Mouse (Mus musculus) C2C12 (cell line): ENCODE measurements at regions not wholly inside any gene's neighbourhood (a gene's known extent, or its start where the extent isn't known, plus 50 kb on each side); places are given as distances from the start of the nearest gene placed in this dataset.

Experiments used
- H3K27me3 ChIP-seq: one replicate; pipeline ENCODE4 v1.6.1; 2011; ENCODE audit not compliant: control insufficient read depth, insufficient read depth, insufficient read length
- H3K36me3 ChIP-seq: one replicate; pipeline ENCODE4 v1.6.1; 2011; ENCODE audit not compliant: control insufficient read depth, insufficient read depth
- H3K4me3 ChIP-seq: one replicate; pipeline ENCODE4 v1.5.1; 2011; ENCODE audit warnings: mild to moderate bottlenecking, control low read depth; ENCODE audit not compliant: poor library complexity, insufficient read depth, severe bottlenecking
- H3K79me2 ChIP-seq: one replicate; pipeline ENCODE4 v1.6.1; 2011; ENCODE audit not compliant: control insufficient read depth, insufficient read depth
- H3K79me3 ChIP-seq: one replicate; pipeline ENCODE4 v1.6.1; 2011; ENCODE audit warnings: low read depth, control low read depth
- H3ac ChIP-seq: one replicate; pipeline ENCODE3; 2011; ENCODE audit warnings: low read depth; ENCODE audit not compliant: control insufficient read depth, insufficient read length
- CEBPB ChIP-seq: IDR thresholded peaks from one replicate; pipeline ENCODE4 v1.6.1; 2011; ENCODE audit warnings: low read depth, mild to moderate bottlenecking, control low read depth, moderate library complexity
- CTCF ChIP-seq: IDR thresholded peaks from one replicate; pipeline ENCODE4 v1.5.1; 2011; ENCODE audit not compliant: control insufficient read depth, insufficient read depth, insufficient read length
- FOSL1 ChIP-seq: IDR thresholded peaks from one replicate; pipeline ENCODE4 v1.8.0; 2011; ENCODE audit warnings: mild to moderate bottlenecking, low read length; ENCODE audit not compliant: poor library complexity, insufficient read depth, severe bottlenecking
- MAX ChIP-seq: IDR thresholded peaks from one replicate; pipeline ENCODE4 v1.6.1; 2011; ENCODE audit warnings: mild to moderate bottlenecking, control low read depth
- MYOD1 ChIP-seq: IDR thresholded peaks from one replicate; pipeline ENCODE4 v1.6.1; 2011; ENCODE audit warnings: low read depth; ENCODE audit not compliant: control insufficient read depth, insufficient read length
- MYOG ChIP-seq: IDR thresholded peaks from one replicate; pipeline ENCODE4 v1.6.1; 2011; ENCODE audit not compliant: control insufficient read depth, insufficient read length; ENCODE audit errors: extremely low read depth
- USF1 ChIP-seq: IDR thresholded peaks from one replicate; pipeline ENCODE4 v1.6.1; 2011; ENCODE audit warnings: low read depth, mild to moderate bottlenecking, control low read depth, moderate library complexity

DNA sequence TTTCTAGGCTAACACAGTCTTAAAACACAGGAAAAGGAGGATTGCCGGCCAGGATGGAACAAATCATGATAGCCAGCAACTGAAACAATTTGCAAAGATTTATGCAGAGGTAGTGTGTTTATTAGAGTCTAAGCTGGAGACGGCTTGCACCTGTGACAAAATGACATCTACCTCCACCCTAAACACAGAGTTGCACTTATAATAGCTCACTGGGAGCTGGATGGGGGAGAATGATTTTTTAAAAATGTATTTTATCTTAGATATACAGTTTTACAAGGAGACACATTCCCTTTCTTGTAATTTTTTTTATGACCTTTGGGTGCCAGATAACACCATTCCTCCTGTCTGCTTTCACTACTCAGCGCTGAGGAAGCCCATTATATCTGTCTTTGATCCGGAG, 76.7 kb upstream of the Zfhx3 start:
- H3K27me3 ChIP-seq: no peaks in the 10 kb centered on the region
- no peak for TF ChIP-seq MYOG
- TF ChIP-seq CEBPB: no peak
- H3K79me2 ChIP-seq: no peaks in the 10 kb centered on the region
- H3K36me3 ChIP-seq: no peaks in the 10 kb centered on the region
- H3ac ChIP-seq: no peak overlapping the region
- no peaks in the 10 kb centered on the region for H3K79me3 ChIP-seq
- H3K4me3 ChIP-seq: no peak overlapping the region

DNA sequence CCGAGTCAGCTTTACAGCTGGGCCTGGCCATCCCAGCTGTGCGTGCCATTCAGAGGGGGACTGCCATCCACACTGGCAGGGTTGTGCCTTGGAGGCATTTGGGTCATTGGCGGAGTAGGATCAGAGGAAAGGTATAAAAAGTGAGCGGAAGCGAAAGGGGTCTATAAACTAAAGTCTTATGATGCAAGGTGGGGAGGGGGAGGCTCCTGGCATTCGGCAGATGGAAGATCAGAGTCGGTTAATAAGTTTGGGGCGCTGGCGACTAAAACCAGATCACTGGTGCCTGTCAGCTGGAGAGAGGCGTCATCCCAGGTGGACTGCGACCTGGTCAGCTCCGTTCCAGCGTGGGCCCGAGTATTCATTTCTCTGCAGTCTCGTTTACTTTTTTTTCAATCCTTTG, 70.7 kb upstream of the Zfhx3 start:
- no peak overlapping the region for H3ac ChIP-seq
- no peak for TF ChIP-seq CEBPB
- no peak for TF ChIP-seq MAX
- no peak for TF ChIP-seq USF1
- TF ChIP-seq CTCF: no peak
- no peak overlapping the region for H3K4me3 ChIP-seq

DNA sequence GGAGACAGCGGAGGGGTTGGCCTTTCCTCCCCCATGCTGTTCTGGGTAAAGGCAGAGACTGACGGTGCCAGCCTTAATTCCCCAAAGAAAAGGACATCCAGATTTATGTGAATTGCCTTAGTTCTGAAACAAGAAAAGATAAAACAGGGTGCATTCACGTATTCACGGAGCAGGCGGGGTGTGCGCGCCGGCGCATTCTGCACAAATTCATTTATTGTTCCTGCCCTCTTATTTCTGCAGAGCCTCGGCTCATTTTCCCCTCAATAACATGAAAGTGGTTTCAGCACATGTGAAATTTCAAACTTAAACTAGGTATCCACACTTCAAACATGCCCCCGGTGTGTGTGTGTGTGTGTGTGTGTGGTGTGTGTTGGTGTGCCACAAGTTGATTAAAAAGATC, 70.3 kb upstream of the Zfhx3 start:
- Histone ChIP-seq H3K27me3 (no peaks in the 10 kb centered on the region), H3ac (no peak overlapping the region), H3K79me2 (no peaks in the 10 kb centered on the region), H3K36me3 (no peaks in the 10 kb centered on the region), H3K79me3 (no peaks in the 10 kb centered on the region), H3K4me3 (no peak overlapping the region)
- TF ChIP-seq CTCF (no peak), MAX (no peak), USF1 (no peak)

More for the DNA sequence above, 70.7 kb upstream of the Zfhx3 start:
- Histone ChIP-seq H3K27me3 (no peaks in the 10 kb centered on the region), H3K36me3 (no peaks in the 10 kb centered on the region), H3K79me2 (no peaks in the 10 kb centered on the region), H3K79me3 (no peaks in the 10 kb centered on the region)

DNA sequence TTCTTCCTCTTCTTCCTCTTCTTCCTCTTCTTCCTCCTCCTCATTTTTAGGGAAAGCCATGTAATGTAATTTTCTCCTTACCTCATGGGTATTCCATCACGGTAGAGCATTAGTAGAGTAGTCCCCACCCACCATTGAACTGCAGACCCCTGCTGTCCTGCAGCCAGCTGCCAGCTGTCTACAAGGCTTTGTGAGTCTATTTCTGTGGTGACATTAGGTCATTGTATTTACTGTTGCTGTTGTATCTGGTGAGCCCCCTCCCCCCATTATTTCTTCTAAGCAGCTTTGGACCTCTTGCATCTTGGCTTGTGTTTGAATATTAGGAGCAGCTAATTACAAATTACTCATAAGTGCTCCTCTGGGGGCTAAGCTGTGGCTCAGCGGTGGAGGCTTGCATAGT, 66.0 kb upstream of the Zfhx3 start:
- Histone ChIP-seq H3K79me3 (no peaks in the 10 kb centered on the region), H3K79me2 (no peaks in the 10 kb centered on the region), H3K27me3 (no peaks in the 10 kb centered on the region), H3ac (no peak overlapping the region), H3K4me3 (no peak overlapping the region), H3K36me3 (no peaks in the 10 kb centered on the region)
- TF ChIP-seq MAX (no peak), CTCF (no peak), CEBPB (no peak), USF1 (no peak), MYOD1 (no peak), FOSL1 (no peak), MYOG (no peak)

DNA sequence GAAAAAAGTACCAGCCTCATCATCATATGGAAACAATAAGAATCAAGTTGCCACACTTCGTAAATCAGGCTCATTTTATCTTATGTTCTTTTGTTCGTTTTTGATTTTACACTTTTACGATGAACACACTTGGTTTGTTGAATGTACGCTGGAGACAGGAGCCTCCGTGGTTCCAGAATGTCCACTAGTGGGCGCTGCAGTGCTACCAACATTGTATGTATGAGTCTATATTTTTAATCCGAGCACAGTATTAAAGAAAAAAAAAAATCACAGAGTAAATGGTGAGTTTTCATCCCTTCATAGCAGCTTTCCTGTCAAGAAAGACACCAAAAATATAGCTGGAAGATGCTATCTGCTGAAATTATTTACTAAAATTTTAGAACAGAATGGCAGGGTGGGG, 60.6 kb upstream of the Zfhx3 start:
- H3ac ChIP-seq: no peak overlapping the region
- H3K27me3 ChIP-seq: no peaks in the 10 kb centered on the region
- H3K4me3 ChIP-seq: no peak overlapping the region
- TF ChIP-seq MAX (no peak), FOSL1 (no peak), USF1 (no peak), CTCF (no peak), MYOG (no peak), CEBPB (no peak), MYOD1 (no peak)
- H3K79me3 ChIP-seq: no peaks in the 10 kb centered on the region
- H3K36me3 ChIP-seq: no peaks in the 10 kb centered on the region
- H3K79me2 ChIP-seq: no peaks in the 10 kb centered on the region

DNA sequence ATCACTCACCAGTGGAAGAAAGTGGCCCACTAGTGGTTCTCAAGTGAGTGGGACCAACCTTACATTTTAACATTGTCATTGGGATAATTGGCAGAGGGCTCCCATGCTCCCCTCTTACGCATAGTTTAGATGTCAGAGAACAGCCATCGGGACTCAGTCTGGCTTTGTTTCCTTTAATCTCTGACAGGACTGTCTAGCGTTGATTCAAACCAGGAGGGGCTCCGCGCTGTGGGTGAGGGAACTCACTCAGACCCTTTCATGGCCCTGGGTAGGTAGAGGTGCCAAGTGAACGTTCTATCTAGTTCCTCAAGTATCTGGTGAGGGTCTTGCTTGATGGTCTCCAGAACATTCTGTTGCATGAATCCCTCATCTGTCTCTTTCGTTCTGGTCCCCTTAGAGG, 56.9 kb upstream of the Zfhx3 start:
- no peaks in the 10 kb centered on the region for H3K36me3 ChIP-seq
- H3K79me2 ChIP-seq: no peaks in the 10 kb centered on the region
- H3K4me3 ChIP-seq: no peak overlapping the region
- H3K27me3 ChIP-seq: no peaks in the 10 kb centered on the region
- no peak overlapping the region for H3ac ChIP-seq
- TF ChIP-seq USF1 (no peak), MYOD1 (no peak), FOSL1 (no peak), MAX (no peak), CEBPB (no peak), MYOG (no peak), CTCF (no peak)
- no peaks in the 10 kb centered on the region for H3K79me3 ChIP-seq
